Mouse (Mus musculus): ENCODE measurements around the gene Hoxa11.

Hoxa11 gene

DNA sequence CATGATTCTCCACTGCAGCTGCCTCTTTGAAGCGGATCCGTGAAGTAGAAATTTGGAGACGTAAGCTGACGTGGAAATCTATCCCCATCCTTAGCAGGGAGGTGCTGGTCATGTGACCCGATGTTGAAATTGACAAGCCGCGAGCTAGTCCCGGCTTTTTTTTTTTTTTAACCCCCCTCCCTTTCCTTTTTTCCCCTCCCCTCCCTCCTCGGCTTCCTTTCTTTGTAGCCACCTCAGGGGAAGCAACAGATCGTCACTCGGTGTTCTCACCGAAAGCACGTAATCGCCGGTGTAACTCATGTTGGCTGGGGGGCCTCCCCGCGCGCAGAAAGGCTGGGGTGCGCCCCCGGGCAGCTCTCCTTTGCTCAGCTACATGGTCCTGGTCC is at the start of gene Hoxa11:
Hoxa11 (minus strand) TSS at position 54 of the 386 bp plus-strand sequence.
- in situ Hi-C loops (cut with MboI; ENCODE audit: unreplicated experiment in 2 of 2), result loop anchor here in 1 of 2 experiments (25.0 kb wide), 1 partner anchor 1583 kb away; the partner anchor contains the start of gene Npvf

GRCm38 (mm10) chr6:52294616-52295015 is 49.0 kb upstream of the Hoxa11 start:
- in situ Hi-C loops (cut with MboI; ENCODE audit: unreplicated experiment in 2 of 2), result no loop called here

DNA sequence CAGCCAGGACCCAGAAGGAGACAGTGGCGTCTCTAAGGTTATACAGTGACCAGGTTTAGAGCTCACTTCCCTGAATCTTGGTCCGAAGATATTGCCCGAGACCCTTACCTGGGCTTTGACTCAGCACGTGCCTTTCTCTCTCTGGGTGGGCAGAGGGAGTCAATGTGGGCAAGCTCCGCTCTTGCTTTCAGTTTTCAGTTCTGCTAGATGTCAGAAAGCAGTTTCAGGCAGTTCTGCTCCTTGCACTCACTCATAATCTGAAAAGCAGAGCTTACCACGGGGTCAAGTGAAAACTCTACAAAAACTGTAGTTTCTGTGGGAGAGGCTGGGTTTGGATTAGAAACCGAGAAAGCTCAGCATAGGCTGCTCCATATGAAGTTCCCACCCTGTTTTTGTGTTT is 46.7 kb upstream of the Hoxa11 start:
- in situ Hi-C loops (cut with MboI; ENCODE audit: unreplicated experiment in 2 of 2), result no loop called here

DNA sequence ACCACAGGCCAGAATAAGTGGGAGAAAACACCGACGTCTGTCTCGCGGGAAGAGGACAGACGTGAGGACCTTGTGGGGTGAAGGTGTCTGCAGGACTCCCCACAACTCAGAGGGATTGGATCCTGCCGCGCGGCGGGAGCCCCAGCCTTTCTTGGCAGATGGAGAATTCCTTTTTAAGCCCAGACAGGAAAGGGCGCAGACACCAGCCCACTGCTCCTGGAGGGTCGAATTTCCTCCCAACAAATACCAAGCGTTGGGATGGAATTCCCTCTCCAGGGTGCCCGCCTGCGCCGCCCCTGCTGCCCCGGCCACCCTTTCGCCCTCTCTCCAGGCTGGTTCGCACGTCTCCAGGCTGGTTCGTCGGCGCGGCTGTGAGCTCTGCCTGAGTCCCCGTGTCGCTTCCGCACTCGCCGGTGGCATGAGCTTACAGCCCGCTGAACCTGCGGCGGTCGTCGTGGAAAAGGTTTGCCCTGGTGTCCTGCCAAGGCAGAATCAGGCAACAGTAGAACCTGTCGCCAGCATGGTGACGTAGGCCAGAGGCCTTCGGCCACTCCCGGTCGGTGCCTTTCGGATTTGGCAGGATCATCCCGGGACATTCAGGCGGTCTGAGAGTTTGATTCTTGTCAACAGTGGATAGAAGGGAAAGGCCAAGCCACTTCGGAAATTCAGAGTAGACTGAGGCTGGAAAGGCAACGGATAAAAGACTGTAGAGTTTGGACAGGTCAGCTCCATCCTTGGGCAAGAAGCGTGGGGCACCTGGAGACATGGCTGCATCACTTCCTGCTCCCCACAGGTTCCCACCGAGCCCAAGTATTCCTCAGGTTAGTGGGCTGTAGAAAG is 45.6 kb upstream of the Hoxa11 start:
- in situ Hi-C loops (cut with MboI; ENCODE audit: unreplicated experiment in 2 of 2), result no loop called here

DNA sequence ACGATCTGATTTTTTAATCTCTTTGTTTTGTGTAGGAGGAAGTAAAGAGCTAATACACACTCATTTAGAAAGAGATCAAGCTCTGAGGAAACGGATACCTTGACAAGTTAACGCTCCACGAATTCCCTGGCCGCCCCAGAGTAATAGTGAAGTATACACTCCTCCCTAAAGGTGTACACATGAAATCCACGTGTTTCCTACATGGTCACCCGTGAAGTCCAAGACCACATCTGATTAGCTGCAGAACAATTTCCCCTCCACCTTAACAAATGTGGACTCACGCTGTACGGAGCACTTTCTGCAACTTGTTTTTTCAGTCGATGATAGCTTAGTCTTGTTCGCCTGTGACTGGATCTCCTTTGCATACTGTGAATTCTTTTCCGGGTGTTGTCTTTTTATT is 44.6 kb upstream of the Hoxa11 start:
- in situ Hi-C loops (cut with MboI; ENCODE audit: unreplicated experiment in 2 of 2), result no loop called here

DNA sequence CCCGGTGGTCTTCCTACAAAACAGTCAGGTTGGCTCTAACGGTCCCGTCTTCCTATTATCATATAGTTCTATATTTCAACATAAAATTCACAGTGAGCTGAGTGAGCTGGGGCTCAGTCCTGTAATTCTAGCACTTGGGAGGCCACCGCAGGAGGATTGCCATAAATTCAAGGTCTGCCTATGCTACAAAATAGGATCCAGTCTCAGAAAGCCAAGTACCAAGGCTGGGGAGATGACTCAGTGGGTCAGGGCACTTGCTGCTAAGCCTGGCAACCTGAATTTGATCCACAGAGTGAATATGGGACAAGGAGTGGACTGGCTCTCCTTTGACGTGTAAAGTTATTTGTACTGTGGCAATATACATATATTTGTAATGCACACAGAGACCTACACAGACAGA is 38.3 kb upstream of the Hoxa11 start:
- in situ Hi-C loops (cut with MboI; ENCODE audit: unreplicated experiment in 2 of 2), result no loop called here

DNA sequence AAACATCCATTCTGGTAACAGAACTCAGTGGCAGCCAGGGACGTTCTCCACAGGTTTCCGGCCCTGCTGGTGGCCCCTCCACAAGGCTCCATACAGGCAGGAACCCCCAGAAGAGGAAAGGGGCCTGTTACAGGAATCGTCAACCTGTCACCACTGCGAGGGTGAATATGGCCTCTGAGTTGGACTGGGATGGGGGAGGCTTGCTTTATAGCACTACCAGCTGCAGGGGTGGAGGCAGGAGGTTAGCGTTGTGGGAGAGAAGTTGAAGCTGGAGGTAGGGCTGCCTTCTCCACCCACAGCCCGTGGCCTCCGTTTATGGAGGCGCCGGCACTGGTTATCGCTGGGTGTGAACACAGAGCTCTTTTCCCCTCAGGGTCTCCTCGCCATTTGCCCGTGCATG is 35.5 kb upstream of the Hoxa11 start:
- in situ Hi-C loops (cut with MboI; ENCODE audit: unreplicated experiment in 2 of 2), result no loop called here

- in situ Hi-C loops (cut with MboI; ENCODE audit: unreplicated experiment in 2 of 2), result no loop called here
These were observed 31.3 kb upstream of the Hoxa11 start for GRCm38 (mm10) chr6:52276920-52277319.

- in situ Hi-C loops (cut with MboI; ENCODE audit: unreplicated experiment in 2 of 2), result no loop called here
These were observed 30.8 kb upstream of the Hoxa11 start for GRCm38 (mm10) chr6:52276382-52276781.

DNA sequence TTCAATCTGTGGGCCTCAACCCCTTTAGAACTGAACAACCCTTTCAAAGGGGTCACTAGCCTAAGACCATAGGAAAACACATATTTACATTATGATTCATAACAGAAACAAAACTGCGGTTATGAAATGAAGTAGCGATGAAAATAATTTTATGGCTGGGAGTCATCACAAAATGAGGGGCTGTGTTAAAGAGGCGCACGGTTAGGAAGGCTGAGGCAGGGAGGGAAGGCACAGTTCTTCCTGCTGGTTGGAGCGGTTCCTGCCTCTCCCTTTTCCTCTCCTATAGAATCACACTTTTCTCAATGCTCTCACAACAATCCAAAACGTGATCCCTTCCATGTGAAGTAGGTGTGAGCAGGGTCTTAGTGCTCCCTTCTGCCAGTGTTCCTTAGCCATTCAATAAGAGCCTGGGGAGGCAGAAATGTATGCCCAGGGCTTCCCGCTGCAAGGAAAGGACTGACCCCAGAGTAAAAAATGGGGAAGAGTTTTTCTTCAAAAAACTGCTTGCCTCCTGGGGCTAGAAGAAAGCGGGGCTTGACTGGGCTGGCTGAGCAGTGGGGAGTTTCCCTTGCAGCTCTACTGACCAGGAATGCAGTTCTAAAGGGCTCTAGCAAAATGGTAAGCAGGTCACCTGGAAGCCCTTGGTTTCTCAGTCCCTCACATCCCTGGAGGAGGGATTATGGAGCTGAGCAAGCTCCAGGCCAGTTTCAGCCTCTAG is 30.1 kb upstream of the Hoxa11 start:
- in situ Hi-C loops (cut with MboI; ENCODE audit: unreplicated experiment in 2 of 2), result no loop called here

- in situ Hi-C loops (cut with MboI; ENCODE audit: unreplicated experiment in 2 of 2), result loop anchor here in 1 of 2 experiments (25.0 kb wide), 1 partner anchor 1938 kb away; no protein-coding TSS in a partner anchor
These were observed 29.0 kb upstream of the Hoxa11 start for GRCm38 (mm10) chr6:52274576-52274975.

DNA sequence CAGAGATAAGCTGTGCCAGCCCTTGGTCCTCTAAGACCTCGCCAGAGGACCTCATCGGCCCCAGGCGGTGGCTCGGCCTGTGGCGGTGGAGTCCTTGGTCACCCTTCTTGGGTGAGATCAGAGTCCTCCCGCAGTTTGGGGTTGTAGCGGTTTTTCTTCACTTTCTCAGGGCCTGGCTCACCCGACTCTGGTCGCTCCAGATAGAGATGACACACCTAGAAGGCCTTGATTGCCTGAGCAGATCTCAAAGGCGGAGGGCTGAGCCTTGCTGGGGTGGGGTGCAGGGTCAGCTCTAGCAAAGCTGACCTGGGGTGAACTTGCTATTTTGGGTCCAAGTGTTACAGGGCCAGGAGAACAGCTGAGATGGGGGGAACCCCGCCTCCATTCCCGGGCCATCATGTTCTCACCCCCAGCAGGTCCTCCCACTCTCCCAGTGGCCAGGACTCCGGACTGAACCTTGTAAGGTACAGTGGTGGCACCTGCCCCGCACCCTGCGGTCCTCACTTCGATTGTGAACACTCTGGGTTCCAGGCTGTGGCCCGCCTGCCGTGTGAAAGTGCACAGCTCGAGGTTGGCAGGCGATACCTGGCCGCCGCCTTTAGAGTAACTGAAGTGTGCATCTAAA is 28.2 kb upstream of the Hoxa11 start:
- in situ Hi-C loops (cut with MboI; ENCODE audit: unreplicated experiment in 2 of 2), result loop anchor here in 1 of 2 experiments (25.0 kb wide), 1 partner anchor 1939 kb away; no protein-coding TSS in a partner anchor

GRCm38 (mm10) chr6:52272766-52273655 is 27.4 kb upstream of the Hoxa11 start:
- in situ Hi-C loops (cut with MboI; ENCODE audit: unreplicated experiment in 2 of 2), result loop anchor here in 1 of 2 experiments (25.0 kb wide), 1 partner anchor 1939 kb away; no protein-coding TSS in a partner anchor

DNA sequence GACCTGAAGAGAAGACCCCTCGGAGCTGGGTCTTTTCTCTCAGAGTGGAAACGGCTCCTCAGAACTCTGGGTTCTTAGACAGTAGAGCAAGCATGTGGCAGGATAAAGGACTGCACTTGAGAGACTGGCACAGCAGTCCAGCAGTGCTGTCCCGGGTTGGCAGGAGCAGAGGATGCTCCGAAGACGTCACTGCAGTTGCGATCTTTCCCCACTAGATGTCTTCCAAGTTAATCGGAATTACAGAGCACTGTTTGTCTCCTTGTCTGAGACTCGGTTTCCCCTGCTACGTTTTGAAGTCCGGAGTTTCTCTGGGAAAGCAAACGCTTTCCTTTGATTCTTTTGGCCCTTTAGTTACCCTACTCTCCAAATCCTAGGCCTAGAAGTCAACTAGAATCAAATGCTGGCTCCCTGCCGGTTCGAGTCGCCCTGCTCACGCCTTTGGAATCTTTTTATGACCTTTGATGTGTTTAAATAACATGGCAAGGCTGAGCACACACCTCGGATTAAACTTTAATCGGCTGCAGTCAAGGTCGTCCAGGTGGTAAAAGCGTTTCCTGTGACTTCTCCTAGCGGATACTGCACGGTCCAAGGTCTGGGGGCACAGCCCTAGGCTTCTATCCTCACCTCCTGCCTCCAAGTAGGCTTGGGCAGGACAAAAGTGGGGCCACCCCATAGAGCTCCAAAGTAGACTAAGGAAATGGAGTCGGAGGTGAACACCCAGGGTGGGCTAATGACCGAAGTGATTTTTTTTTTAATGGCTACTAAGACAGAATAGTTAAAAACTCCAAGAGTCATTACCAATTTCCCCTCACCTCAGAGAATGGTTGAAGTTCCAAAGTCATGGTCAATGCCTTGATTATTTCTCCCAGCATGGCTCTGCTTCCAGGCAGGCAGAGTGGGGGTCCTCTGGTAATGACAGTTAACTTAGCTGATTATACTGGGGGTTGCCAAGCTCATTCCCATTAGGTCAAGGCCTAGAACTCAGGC is 25.2 kb upstream of the Hoxa11 start:
- in situ Hi-C loops (cut with MboI; ENCODE audit: unreplicated experiment in 2 of 2), result loop anchor here in 1 of 2 experiments (25.0 kb wide), 1 partner anchor 1942 kb away; no protein-coding TSS in a partner anchor

DNA sequence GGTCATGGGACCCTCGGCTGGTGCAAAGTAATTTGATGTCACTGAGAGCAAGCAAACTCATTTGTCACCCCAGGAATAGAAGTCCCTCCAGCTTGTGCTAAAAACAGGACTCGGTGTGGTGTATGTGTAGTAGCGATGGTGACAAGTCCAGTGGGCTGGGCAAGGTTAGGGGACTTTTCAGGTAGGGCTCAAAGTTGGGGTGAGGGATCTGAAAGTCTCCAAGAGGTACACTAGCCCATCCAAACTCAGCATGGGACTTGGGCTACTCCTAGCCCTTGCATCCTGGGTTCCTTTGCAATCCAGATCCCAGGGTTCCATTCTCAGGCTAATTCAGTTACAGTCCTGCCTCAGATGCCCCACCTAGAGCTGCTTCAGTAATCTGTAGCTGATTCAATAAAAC is 23.1 kb upstream of the Hoxa11 start:
- in situ Hi-C loops (cut with MboI; ENCODE audit: unreplicated experiment in 2 of 2), result loop anchor here in 1 of 2 experiments (25.0 kb wide), 1 partner anchor 1944 kb away; no protein-coding TSS in a partner anchor

GRCm38 (mm10) chr6:52268341-52268740 is 22.7 kb upstream of the Hoxa11 start:
- in situ Hi-C loops (cut with MboI; ENCODE audit: unreplicated experiment in 2 of 2), result loop anchor here in 1 of 2 experiments (25.0 kb wide), 1 partner anchor 1944 kb away; no protein-coding TSS in a partner anchor

DNA sequence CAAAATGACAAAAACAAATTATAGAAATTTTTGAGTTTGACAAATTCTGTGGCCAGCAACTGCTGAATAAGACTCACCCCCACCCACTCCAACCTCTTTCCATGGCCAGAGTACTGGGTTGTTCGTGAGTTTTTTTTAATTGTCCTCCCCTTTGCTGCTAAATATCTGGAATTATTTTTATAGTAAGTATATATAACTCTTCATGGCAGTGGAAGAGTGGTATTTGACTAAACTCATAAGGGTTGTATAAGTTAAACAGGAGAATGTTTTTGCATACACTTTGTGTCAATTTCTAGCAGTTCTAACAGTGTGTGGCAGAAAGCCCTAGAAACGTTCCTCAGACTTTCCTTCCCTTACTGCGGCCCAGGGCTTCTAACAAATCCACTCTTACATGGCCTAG is 22.1 kb upstream of the Hoxa11 start:
- in situ Hi-C loops (cut with MboI; ENCODE audit: unreplicated experiment in 2 of 2), result loop anchor here in 1 of 2 experiments (25.0 kb wide), 1 partner anchor 1945 kb away; no protein-coding TSS in a partner anchor

DNA sequence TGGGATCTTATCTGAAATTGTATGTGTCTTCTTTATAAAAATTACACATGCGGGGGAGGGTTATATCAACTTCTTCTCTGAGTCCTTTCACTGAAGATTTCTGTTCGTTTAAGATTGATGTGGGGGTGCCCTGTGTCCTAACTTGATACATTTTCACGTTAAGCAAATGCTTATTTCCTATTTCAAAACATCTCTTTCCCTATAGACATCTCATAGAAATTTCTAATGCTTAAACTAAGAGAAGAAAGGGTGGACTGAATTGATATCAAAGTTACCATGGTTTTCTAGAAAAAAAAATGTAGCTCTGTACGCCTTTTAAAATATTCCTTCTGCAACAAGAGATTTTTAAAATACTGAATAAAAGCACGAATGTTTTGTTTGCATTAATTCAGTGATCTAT is 21.6 kb upstream of the Hoxa11 start:
- in situ Hi-C loops (cut with MboI; ENCODE audit: unreplicated experiment in 2 of 2), result loop anchor here in 1 of 2 experiments (25.0 kb wide), 1 partner anchor 1945 kb away; no protein-coding TSS in a partner anchor

DNA sequence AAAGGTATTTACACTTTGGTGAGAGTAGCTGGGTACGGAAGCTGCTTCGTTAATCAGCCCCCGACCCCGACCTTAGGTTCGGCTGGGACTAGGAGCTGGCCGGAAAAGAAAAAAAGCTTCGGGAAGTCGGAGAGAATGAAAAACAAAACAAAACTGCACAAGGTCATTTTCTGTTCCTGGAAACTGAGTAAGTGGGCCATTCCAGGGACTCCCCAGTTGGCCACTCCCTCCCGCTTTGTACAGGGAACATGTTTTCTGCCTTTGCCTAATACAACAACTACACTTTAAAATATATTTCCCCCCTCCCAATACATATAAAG is 21.0 kb upstream of the Hoxa11 start:
- in situ Hi-C loops (cut with MboI; ENCODE audit: unreplicated experiment in 2 of 2), result loop anchor here in 1 of 2 experiments (25.0 kb wide), 1 partner anchor 1946 kb away; no protein-coding TSS in a partner anchor
